Comparison of ENCODE assay signal across 21 mouse cellular contexts in genomic region chr5:77375546-77375945, GRCm38 (mm10). TPM values are rescaled to one million over a fixed set of nuclear protein-coding genes. Genes with fewer than 3 reads are reported as not detected.
DNase-seq lines count a peak whose midpoint lies in the region; ATAC-seq and TF ChIP-seq lines count a peak whose summit lies in the region.
"Had no signal": no experiment of that assay in that cellular context is flagged by ENCODE, and none has a peak within 500 bp of the region (broad histone marks: within the 10 kb centered on the region; RNA-seq: fewer than 3 reads in every experiment).

No protein-coding gene starts in this region.

- H3K27ac ChIP-seq in heart, adult 2 months = peak overlapping the region; percentile 21
- no peak overlapping the region for H3K27ac ChIP-seq in intestine, embryonic 14.5 days (ENCODE audit: low read depth)
- H3K27ac ChIP-seq in intestine, postnatal 0 days (ENCODE audit: low read depth, low read length) = no peak overlapping the region
- H3K27ac ChIP-seq in spleen, adult 2 months (ENCODE audit: insufficient read depth, low read length) = 0 out of 2 replicates have a peak overlapping the region, but pooled peaks have one; percentile 1
- H3K27ac ChIP-seq: embryonic facial prominence, embryonic 10.5 days; forebrain, embryonic 10.5 days; hindbrain, embryonic 12.5 days; hindbrain, postnatal 0 days; intestine, embryonic 15.5 days had no signal

- H3K9me3 ChIP-seq in intestine, embryonic 14.5 days (ENCODE audit: control insufficient read depth, low read length) = no peaks in the 10 kb centered on the region
- H3K9me3 ChIP-seq in intestine, postnatal 0 days (ENCODE audit: control insufficient read depth) = no peaks in the 10 kb centered on the region
- H3K9me3 ChIP-seq: embryonic facial prominence, embryonic 10.5 days; forebrain, embryonic 10.5 days; hindbrain, embryonic 12.5 days; intestine, embryonic 15.5 days had no signal

- 56% methylated on average over 4 of the region's 4 CpGs for WGBS in heart, adult 2 months
- 65% methylated on average over 4 of the region's 4 CpGs for WGBS in intestine, embryonic 14.5 days
- 73% methylated on average over 4 of the region's 4 CpGs for WGBS in intestine, postnatal 0 days
- 82% methylated on average over 4 of the region's 4 CpGs for WGBS in spleen, adult 2 months

- peaks cover 1% of the 10 kb centered on the region; the same call in 1 of the 2 replicates for H3K79me2 ChIP-seq in heart, adult 2 months (replicated peaks; ENCODE audit: control insufficient read depth, insufficient read depth, low read length)
- H3K79me2 ChIP-seq in myocyte (ENCODE audit: control insufficient read depth, insufficient read depth) = peaks cover 10% of the 10 kb centered on the region

- peaks cover 8% of the 10 kb centered on the region for H3K36me3 ChIP-seq in heart, adult 2 months (ENCODE audit: control insufficient read depth, insufficient read depth, low read length)
- H3K36me3 ChIP-seq in intestine, embryonic 14.5 days (ENCODE audit: control insufficient read depth, insufficient read depth, low read length) = no peaks in the 10 kb centered on the region
- H3K36me3 ChIP-seq in intestine, postnatal 0 days (ENCODE audit: control insufficient read depth, insufficient read depth) = no peaks in the 10 kb centered on the region; the same call in 1 of the 2 replicates
- no peaks in the 10 kb centered on the region for H3K36me3 ChIP-seq in spleen, adult 2 months (ENCODE audit: control insufficient read depth, insufficient read depth, low read length)
- no peaks in the 10 kb centered on the region for H3K36me3 ChIP-seq in myocyte (ENCODE audit: control insufficient read depth, insufficient read depth)
- H3K36me3 ChIP-seq: embryonic facial prominence, embryonic 10.5 days; forebrain, embryonic 10.5 days; hindbrain, embryonic 12.5 days; intestine, embryonic 15.5 days had no signal

- no peak for TF ChIP-seq POLR2A in heart, adult 2 months (IDR thresholded peaks at IDR 0.05; ENCODE audit: insufficient read depth, low read depth, low read length)
- no peak for TF ChIP-seq POLR2A in spleen, adult 2 months (IDR thresholded peaks at IDR 0.05; ENCODE audit: low read depth, low read length)
- TF ChIP-seq POLR2A in myocyte (IDR thresholded peaks at IDR 0.05; ENCODE audit: insufficient read length, low read depth) = no peak

- ATAC-seq in intestine, embryonic 14.5 days (replicated peaks; ENCODE audit: low FRiP score, low TSS enrichment, low read depth) = no peak
- no peak for ATAC-seq in intestine, postnatal 0 days
- no peak for ATAC-seq in cerebellum, adult (ENCODE audit: insufficient number of reproducible peaks, low FRiP score, low TSS enrichment)
- ATAC-seq: forebrain, embryonic 14.5 days; hindbrain, postnatal 0 days; intestine, embryonic 15.5 days had no signal

- no peaks in the 10 kb centered on the region for H3K27me3 ChIP-seq in heart, adult 2 months (ENCODE audit: control insufficient read depth, insufficient read depth, low read length)
- H3K27me3 ChIP-seq in intestine, embryonic 14.5 days (replicated peaks; ENCODE audit: control insufficient read depth, insufficient read depth, low read length) = no peaks in the 10 kb centered on the region
- H3K27me3 ChIP-seq in intestine, postnatal 0 days (replicated peaks; ENCODE audit: control insufficient read depth, insufficient read depth, low read length) = no peaks in the 10 kb centered on the region
- H3K27me3 ChIP-seq in spleen, adult 2 months (ENCODE audit: control insufficient read depth, insufficient read depth, low read length) = no peaks in the 10 kb centered on the region
- no peaks in the 10 kb centered on the region for H3K27me3 ChIP-seq in myocyte (ENCODE audit: control insufficient read depth, insufficient read depth, insufficient read length)
- H3K27me3 ChIP-seq: CH12.LX; hindbrain, embryonic 12.5 days; intestine, embryonic 15.5 days had no signal

- no peak overlapping the region for H3K4me2 ChIP-seq in intestine, embryonic 14.5 days (ENCODE audit: low read length)
- H3K4me2 ChIP-seq in intestine, postnatal 0 days (replicated peaks; ENCODE audit: low read depth) = no peak overlapping the region
- H3K4me2 ChIP-seq in myocyte (ENCODE audit: low read depth) = peak overlapping the region; percentile 58
- H3K4me2 ChIP-seq: hindbrain, embryonic 12.5 days; intestine, embryonic 15.5 days had no signal

- intact Hi-C loops in heart, adult 2 months (cut with DNase I) = no loop called here
- intact Hi-C loops in heart, postnatal 36 days (cut with DNase I) = no loop called here

- no peak for TF ChIP-seq CTCF in heart, adult 2 months (IDR thresholded peaks at IDR 0.05)
- no peak for TF ChIP-seq CTCF in intestine, postnatal 0 days (IDR thresholded peaks at IDR 0.05; ENCODE audit: low read depth)
- no peak for TF ChIP-seq CTCF in spleen, adult 2 months (IDR thresholded peaks at IDR 0.05; ENCODE audit: extremely low read depth, insufficient read depth, insufficient read length, insufficient replicate concordance)

- no peak for TF ChIP-seq EP300 in heart, adult 2 months (IDR thresholded peaks at IDR 0.05; ENCODE audit: insufficient read depth, low read depth, low read length)

- no peak overlapping the region for H3K4me3 ChIP-seq in heart, adult 2 months
- no peak overlapping the region for H3K4me3 ChIP-seq in intestine, embryonic 14.5 days (ENCODE audit: low read depth, low read length)
- H3K4me3 ChIP-seq in intestine, postnatal 0 days (ENCODE audit: low read depth, low read length) = no peak overlapping the region
- H3K4me3 ChIP-seq in spleen, adult 2 months (ENCODE audit: extremely low read depth, insufficient read depth, insufficient read length) = no peak overlapping the region
- no peak overlapping the region for H3K4me3 ChIP-seq in myocyte
- H3K4me3 ChIP-seq: embryonic facial prominence, embryonic 10.5 days; erythroblast, embryonic 14.5 days; forebrain, embryonic 10.5 days; hindbrain, embryonic 12.5 days; intestine, embryonic 15.5 days had no signal

- no peak overlapping the region for H3K9ac ChIP-seq in heart, adult 2 months (ENCODE audit: low read depth, low read length)
- H3K9ac ChIP-seq in intestine, embryonic 14.5 days (ENCODE audit: low read length) = no peak overlapping the region
- H3K9ac ChIP-seq in intestine, postnatal 0 days (ENCODE audit: low read depth, low read length) = no peak overlapping the region
- H3K9ac ChIP-seq: hindbrain, embryonic 12.5 days; intestine, embryonic 15.5 days had no signal

- peaks cover 22% of the 10 kb centered on the region for H3K4me1 ChIP-seq in heart, adult 2 months (ENCODE audit: control insufficient read depth, insufficient read depth, low read length)
- H3K4me1 ChIP-seq in intestine, embryonic 14.5 days (replicated peaks; ENCODE audit: control insufficient read depth, insufficient read depth, low read length) = no peaks in the 10 kb centered on the region
- H3K4me1 ChIP-seq in intestine, postnatal 0 days (replicated peaks; ENCODE audit: control insufficient read depth, insufficient read depth, low read length) = no peaks in the 10 kb centered on the region
- peaks cover 9% of the 10 kb centered on the region; the same call in 1 of the 2 replicates for H3K4me1 ChIP-seq in spleen, adult 2 months (ENCODE audit: control insufficient read depth, insufficient read depth, insufficient read length)
- H3K4me1 ChIP-seq: hindbrain, embryonic 12.5 days had no signal

- H3ac ChIP-seq in myocyte (ENCODE audit: control insufficient read depth, insufficient read length) = no peak overlapping the region

- no peak for DNase-seq in heart, adult 2 months
- DNase-seq in heart, postnatal 36 days = no peak
- peak; percentile 46 for DNase-seq in intestine, embryonic 14.5 days (ENCODE audit: low spot score)
- no peak for DNase-seq in spleen, adult 2 months (ENCODE audit: low read depth in 1 of 2, low spot score in 2 of 2)
- DNase-seq in spleen, adult 18-20 months = no peak
- DNase-seq: adrenal gland, postnatal 10 days; cerebellum, adult 18-20 months; cerebellum, postnatal 10 days; gastrocnemius, postnatal 36 days; heart, adult 18-20 months had no signal

TF ChIP-seq in myocyte, 11 proteins besides CTCF, POLR2A, EP300 and RAD21:
- TF ChIP-seq POLR2AphosphoS2 (IDR thresholded peaks at IDR 0.05; ENCODE audit: insufficient read length, low read depth) (no peak), TCF12 (IDR thresholded peaks at IDR 0.05; ENCODE audit: insufficient read depth, poor library complexity, severe bottlenecking) (no peak), SRF (IDR thresholded peaks at IDR 0.05; ENCODE audit: control insufficient read depth, insufficient read length, low read depth) (no peak), USF1 (IDR thresholded peaks at IDR 0.05; ENCODE audit: low read depth) (no peak), TCF3 (IDR thresholded peaks at IDR 0.05; ENCODE audit: insufficient read length, low read depth) (no peak), E2F4 (IDR thresholded peaks at IDR 0.05; ENCODE audit: insufficient read depth) (no peak), MYOG (IDR thresholded peaks at IDR 0.05; ENCODE audit: control insufficient read depth in 1 of 3, insufficient read depth in 1 of 3, insufficient read length in 2 of 3, low read depth in 2 of 3) (no peak), CEBPB (IDR thresholded peaks at IDR 0.05; ENCODE audit: insufficient read depth, poor library complexity, severe bottlenecking) (no peak)
TF ChIP-seq in myocyte: peak in this region for 0.

RNA-seq across cellular contexts. Expression of gene Igfbp7, which starts 32.3 kb away (rescaled TPM):
- 100 to 1,000 TPM; 174 to 205 TPM for total RNA-seq in heart, adult 2 months (2021)
- polyA plus RNA-seq in heart, adult 2 months (2012; rRNA removed) = 342 and 353 TPM in 2 replicates
- total RNA-seq in heart, postnatal 36 days (2021) = 100 to 1,000 TPM; 249 to 272 TPM
- polyA plus RNA-seq in intestine, embryonic 14.5 days (2014; fragmentation: Nextera tagmentation; extraction: Ambion mirVana) = 52.4 and 57.9 TPM in 2 replicates
- polyA plus RNA-seq in intestine, postnatal 0 days (2015; fragmentation: Nextera tagmentation; extraction: Ambion mirVana) = 255 and 258 TPM in 2 replicates
- 2,807 and 6,735 TPM in 2 replicates for polyA plus RNA-seq in spleen, adult 2 months (2012; rRNA removed)
- 201 TPM for polyA plus RNA-seq in myocyte (2012; fragmentation: generic; extraction: Trizol)

Comparison
In these comparisons a context has a peak if more than half of its experiments do, and no peak if none do; other contexts are left out.
1. H3K27ac ChIP-seq: peak in heart, adult 2 months (single experiment) and spleen, adult 2 months (single experiment); none in intestine, embryonic 14.5 days (single experiment) and intestine, postnatal 0 days (single experiment).